Mouse (Mus musculus): ENCODE results near the gene Gabbr2. TPM values are rescaled to one million over a fixed set of nuclear protein-coding genes. Genes with fewer than 3 reads are reported as not detected.

The Gabbr2 gene
- total RNA-seq (2021): 100 to 1,000 TPM; 292 to 302 TPM
- long read RNA-seq, experiment 1, full-length matches to known transcripts: 101 of 184 reads
- long read RNA-seq, experiment 1, partial matches to known transcripts: 28 of 184 reads
- long read RNA-seq, experiment 1, other reads (novel, unspliced or antisense): 55 of 184 reads
- long read RNA-seq, experiment 2, full-length matches to known transcripts: 91 of 166 reads
- long read RNA-seq, experiment 2, partial matches to known transcripts: 57 of 166 reads
- long read RNA-seq, experiment 2, other reads (novel, unspliced or antisense): 18 of 166 reads

DNA sequence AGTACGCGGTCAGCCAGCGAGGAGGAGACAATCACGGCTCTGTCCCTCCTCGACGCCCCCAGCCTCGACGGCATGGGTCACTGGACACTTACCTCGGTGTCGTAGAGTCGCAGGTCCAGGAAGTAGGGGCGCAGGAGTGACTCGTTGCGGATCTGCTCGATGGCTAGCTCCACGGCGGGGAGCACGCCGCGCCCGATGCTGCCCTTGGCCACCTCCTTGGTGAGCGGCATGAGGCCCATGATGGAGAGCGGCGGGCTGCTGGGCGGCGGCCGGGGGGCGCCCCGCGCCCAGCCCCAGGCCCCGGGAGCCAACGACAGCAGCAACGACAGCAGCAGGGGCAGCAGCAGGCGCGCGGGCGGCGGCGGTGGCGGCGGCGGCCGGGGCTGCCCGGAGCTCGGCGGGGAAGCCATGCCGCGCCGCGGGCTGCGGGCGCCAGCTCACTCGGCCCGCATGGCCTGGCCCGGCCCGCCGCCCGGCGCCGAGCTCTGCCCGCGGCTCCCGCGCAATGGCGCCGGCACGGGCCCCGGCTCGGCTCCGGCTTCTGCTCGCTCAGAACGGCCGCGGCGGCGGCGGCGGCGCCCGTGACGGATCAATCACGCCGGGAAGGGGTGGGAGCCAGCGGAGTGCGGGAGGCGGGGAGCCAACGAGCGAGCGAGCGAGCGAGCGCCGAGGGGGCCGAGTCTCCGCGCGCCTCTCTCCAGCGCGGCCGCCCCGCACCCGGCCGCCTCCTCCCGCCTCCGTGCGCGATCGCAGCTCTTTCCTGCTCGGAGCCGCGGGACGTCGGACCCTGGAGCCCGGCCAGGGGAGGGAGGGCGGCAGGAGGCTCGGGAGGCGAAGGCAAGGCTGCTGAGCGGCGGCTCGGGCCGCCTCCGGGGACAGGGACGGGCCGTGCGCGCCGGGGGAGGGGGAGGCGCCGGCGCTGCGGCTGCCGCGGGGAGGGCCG, at the start of gene Gabbr2:
TSS of gene Gabbr2 (minus strand) at position 858 of the 943 bp plus-strand sequence.
- peak in 1 of 2 experiments; percentile 74 for DNase-seq (ENCODE audit: low spot score in 2 of 2)
- intact Hi-C loops (cut with DNase I): loop anchor here (5.0 kb wide), 2 partner anchors 254 to 299 kb away; no protein-coding TSS in a partner anchor

DNA sequence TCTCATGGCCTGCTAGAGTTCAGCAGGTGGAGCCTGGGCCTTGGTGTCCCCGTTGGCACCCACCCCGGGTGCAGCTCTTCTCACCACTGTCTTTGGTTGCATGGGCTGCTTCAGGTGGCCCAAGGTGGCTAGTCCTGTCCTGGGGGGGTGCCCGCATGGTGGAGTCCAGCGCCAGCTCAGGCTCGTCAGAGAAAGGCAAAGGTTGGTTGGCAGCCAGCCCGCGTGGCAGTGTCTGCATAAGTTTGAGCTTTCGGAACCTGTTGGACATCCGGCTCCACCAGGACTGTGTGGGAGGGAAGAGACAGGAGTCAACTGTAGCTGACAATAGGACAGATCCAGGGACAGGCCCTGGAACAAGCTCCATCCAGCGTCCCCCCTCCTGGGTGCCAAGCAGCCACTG, 47.9 kb upstream of the Gabbr2 start:
- no peak for DNase-seq (ENCODE audit: low spot score in 2 of 2)
- intact Hi-C loops (cut with DNase I): loop anchor here (5.0 kb wide), 2 partner anchors 352 to 427 kb away; no protein-coding TSS in a partner anchor

- intact Hi-C loops (cut with DNase I): loop anchor here (5.0 kb wide), 2 partner anchors 350 to 425 kb away; no protein-coding TSS in a partner anchor
- DNase-seq (ENCODE audit: low spot score in 2 of 2): peak; percentile 71 to 90
These were observed 45.6 kb upstream of the Gabbr2 start for GRCm38 (mm10) chr4:47037321-47037657.

GRCm38 (mm10) chr4:47036486-47037320, 45.0 kb upstream of the Gabbr2 start:
- intact Hi-C loops (cut with DNase I): loop anchor here (5.0 kb wide), 2 partner anchors 349 to 424 kb away; no protein-coding TSS in a partner anchor
- DNase-seq (ENCODE audit: low spot score in 2 of 2): peak; percentile 38 to 61

GRCm38 (mm10) chr4:47035536-47035935, 43.9 kb upstream of the Gabbr2 start:
- DNase-seq (ENCODE audit: low spot score in 2 of 2): no peak
- intact Hi-C loops (cut with DNase I): loop anchor here (5.0 kb wide), 2 partner anchors 348 to 423 kb away; no protein-coding TSS in a partner anchor

DNA sequence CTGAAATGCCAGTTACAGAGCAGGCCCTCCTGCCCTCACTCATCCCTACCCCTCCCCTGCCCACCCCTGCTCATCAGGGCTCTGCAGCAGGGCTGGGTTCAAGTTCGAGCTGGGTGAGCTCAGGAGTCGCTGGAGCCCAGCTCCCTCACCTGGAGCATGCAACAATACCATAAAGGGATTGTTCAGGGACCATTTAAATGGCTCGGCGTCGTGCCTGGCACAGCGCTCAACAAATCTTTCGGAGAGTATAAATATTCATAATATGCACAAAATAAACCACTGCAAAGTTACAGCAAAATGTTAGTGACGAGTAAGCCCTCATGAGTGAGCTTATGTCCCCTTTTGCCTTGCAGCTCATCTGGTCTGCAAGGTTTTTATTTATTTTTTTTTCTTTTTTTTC, 40.5 kb upstream of the Gabbr2 start:
- intact Hi-C loops (cut with DNase I): no loop called here
- DNase-seq (ENCODE audit: low spot score in 2 of 2): no peak

DNA sequence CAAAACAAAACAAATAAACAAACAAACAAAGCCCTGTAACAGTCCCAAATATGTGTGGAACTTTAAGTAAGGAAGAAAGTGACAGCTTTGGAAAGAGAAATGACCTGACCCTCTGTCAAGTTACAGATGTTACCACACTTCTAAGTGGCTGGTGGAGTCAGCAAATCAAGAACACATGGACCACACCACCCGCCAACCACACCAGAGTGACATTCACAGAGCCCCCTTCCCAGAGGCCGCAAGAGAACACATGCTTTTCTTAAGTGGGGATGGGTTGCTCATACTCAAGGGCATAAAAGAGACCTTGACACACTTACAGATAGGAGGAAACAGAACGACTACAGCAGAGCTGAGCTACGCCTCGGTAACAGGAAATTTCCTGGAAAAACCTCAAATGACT, 37.1 kb upstream of the Gabbr2 start:
- intact Hi-C loops (cut with DNase I): no loop called here
- DNase-seq (ENCODE audit: low spot score in 2 of 2): no peak

DNA sequence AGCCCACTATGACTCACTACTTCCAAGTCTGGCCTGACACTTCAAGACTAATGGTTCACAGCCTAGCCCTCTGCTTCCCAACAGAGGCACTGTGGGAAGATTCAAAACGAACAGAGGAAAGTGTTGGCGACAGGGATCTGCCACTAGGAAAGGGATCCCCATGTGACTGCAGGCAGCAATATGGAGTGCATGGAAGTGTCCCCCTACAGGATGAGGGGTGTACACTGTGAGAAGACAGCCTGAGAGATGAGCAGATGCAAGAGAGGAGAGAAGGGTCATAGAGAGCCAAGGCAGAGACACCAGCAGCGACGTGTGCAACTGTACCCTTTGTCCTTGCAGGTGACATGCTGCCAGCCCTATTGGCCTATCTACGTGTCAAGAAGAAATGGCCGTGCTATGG, 32.3 kb upstream of the Gabbr2 start:
- no peak for DNase-seq (ENCODE audit: low spot score in 2 of 2)
- intact Hi-C loops (cut with DNase I): no loop called here

DNA sequence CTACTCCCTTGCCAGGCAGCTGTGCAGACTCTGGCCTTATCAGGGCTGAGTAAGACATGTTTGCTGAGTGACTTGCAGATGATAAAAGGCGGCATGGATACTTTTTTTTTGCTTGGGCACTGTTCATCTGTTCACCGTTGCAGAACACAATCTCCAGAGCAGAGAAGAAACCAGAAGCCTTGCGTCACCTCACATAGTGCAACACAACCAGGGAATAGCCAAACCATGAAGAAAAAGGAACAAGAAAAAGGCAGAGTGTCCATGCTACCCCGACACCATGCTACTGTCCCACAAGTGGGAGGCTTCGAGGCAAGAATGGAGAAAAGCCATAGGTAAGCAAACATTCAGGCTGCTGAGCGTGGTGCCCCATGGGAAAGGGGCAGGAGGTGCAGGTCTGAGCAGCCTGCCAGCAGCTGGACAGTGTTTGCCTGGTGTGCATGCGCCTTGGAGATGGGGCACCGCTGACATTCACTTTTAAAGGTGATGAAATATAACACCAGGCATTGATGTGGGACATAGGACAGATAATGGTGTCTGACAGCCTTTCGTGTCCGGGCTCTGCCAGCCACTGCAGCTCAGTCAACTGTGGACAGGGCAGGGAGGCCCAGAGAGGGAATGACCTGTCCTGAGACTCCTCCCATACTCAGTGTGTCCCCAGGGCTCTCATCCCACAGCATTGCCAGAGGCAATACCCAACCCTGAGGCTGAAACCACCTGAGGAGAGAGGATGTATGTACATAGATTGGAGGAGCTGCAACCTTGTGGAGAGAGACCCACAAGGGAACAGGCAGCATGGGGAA, 31.3 kb upstream of the Gabbr2 start:
- no peak for DNase-seq (ENCODE audit: low spot score in 2 of 2)
- intact Hi-C loops (cut with DNase I): no loop called here

DNA sequence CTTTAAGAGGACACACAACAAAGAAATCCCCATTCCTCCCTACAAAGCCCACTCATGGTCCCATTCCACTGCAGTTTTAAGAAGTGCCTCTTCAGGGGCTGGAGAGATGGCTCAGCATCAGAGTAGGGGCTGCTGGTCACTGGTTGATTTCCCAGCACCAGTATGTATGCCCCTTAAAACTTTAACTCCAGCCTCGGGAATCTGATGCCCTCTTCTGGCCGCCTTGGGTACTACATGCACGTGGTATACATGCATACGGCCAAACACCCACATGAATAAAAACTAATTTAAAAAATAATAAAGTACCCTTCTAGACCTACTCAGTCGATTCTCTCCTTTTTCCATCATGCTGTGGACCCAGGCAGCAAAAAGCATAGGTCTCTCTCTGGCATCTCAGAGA, 28.9 kb upstream of the Gabbr2 start:
- intact Hi-C loops (cut with DNase I): no loop called here
- peak in 1 of 2 experiments; percentile 71 for DNase-seq (ENCODE audit: low spot score in 2 of 2)

DNA sequence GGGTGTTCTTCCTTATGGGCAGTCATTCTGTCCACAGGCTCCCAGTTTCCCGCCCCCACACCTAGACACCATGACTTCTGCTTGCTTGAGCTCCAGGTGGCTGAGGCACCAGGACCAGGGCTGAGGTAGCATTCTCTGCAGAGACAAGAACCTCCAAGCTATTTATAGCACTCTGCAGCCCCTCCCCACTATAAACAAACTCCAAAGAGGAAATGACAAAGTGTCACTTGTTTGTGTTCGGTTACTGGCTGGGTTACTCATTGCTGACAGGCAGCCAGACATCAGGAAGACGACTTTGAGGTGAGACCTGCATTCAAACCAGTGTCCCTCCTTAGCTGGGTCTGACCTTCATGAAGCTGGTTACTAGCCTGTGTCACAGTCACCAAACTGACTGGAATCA, 23.5 kb upstream of the Gabbr2 start:
- no peak for DNase-seq (ENCODE audit: low spot score in 2 of 2)
- intact Hi-C loops (cut with DNase I): no loop called here

GRCm38 (mm10) chr4:47012476-47012875, 20.8 kb upstream of the Gabbr2 start:
- intact Hi-C loops (cut with DNase I): no loop called here
- DNase-seq (ENCODE audit: low spot score in 2 of 2): peak in 1 of 2 experiments; percentile 46

DNA sequence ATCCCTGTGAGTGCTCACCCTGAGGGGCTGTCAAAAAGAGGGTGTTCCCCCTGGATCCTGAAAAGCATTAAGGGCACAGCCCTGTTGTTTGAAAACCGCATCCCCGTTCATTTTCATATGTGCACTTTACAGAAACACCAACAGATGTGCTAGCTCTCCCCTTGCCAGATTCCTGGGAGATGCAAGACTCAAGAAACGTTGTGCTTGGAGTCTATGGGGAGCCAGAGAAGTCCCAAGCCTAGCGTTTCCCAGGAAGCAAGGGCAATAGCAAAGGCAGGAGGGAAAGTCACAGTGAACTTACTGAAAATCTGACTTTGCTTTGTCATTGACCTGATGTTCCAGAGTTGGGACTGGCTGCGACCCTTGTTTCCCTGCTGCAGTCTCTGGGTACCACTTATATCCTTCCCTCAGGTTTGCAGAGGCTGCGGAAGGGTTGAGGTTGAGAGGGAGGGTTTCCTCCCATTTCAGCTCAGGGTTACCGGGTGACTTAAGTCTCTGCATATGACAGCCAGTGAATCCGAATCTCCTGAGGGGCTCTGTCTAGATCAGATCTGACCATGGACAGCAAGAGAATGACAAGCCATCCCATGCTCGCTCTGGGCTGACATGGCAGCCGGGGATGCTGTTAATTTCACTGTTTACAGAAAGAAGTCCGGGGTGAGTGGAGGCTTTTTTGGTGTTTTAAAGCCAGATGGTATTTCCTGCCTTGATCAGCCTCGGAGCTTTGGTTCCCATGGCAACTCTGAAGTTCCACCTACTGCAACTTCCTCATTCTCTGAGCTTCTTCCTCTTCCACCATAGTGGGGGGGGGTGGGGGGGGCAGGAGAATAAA, 18.9 kb upstream of the Gabbr2 start:
- peak; percentile 73 to 87 for DNase-seq (ENCODE audit: low spot score in 2 of 2)
- intact Hi-C loops (cut with DNase I): no loop called here

- intact Hi-C loops (cut with DNase I): no loop called here
- DNase-seq (ENCODE audit: low spot score in 2 of 2): no peak
These were observed 9.1 kb upstream of the Gabbr2 start for GRCm38 (mm10) chr4:47000626-47001395.

DNA sequence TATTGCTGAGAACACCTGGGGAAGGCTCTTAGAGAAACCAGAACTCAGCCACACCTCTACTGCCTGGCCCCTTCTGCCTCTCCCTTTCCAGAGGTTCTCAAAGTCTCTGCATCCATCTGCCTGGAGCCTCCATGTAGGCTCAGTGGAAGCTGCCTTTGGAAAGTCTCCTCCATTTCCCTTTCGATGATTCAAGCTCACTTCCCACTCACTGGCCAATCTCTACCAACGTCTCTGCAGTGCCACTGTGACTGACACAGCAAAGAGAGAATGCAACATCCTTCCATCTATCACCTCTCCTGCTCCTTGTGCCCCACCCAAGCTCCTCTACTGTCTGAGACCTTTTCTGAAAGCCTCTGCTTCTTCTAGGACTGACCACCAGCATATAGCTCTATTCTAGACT, 6.3 kb upstream of the Gabbr2 start:
- intact Hi-C loops (cut with DNase I): no loop called here
- DNase-seq (ENCODE audit: low spot score in 2 of 2): no peak

DNA sequence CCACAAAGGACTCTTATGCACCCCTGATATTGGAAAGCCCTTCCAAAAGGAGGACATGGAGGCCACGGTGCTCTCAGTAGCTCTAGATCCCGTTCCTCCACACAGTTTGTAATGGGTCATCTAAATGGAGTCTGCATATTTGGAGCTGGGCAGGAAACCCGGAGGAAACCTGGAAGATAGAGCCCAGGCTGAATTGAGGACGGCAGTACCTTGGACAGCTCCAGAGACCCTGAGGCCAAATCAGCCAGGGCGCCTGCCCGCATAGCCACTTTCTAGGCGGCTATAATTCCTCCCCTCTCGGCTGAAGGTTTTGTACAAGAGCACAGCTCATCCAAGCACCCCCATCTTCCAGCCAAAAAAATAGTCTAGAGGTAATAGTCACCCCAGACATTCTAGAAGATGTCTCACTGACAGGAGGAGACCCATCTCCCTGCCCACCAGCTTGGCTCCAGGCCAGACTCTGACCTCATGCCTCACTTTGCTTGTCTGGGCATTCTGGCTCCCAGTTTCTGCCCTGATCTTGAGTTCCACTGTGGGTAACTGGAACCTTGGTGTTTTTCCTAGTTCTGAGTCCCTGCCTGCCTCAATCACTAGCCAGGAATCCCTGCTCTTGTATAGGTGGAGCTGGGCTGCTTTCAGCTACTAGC, 1.3 kb upstream of the Gabbr2 start:
- no peak for DNase-seq (ENCODE audit: low spot score in 2 of 2)
- intact Hi-C loops (cut with DNase I): loop anchor here (5.0 kb wide), 2 partner anchors 256 to 301 kb away; no protein-coding TSS in a partner anchor

DNA sequence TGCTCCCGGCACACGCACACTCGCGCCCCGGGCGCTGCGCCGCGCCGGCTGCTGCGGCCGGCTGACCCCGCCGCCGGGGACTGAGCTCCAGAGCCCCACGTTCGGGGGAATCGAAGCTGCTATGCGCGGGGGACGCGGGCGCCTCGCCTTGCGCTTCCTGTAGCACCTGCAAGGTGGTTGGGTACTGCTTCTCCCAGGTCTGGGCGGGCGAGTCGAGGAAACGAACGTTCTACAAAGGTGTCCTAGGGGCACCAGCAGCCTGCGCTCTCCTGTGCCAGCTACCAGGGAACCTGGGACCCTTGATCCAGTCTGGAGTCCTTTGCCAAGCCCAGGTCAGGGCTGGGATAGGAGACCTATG, 265 bp upstream of the Gabbr2 start:
- intact Hi-C loops (cut with DNase I): loop anchor here (5.0 kb wide), 2 partner anchors 255 to 300 kb away; no protein-coding TSS in a partner anchor
- no peak for DNase-seq (ENCODE audit: low spot score in 2 of 2)

Data from left cerebral cortex, postnatal 14 days (tissue).